Mouse (Mus musculus) adrenal gland, postnatal 36 days (tissue): Measurements from ENCODE around the gene Tns3. TPM values are rescaled to one million over a fixed set of nuclear protein-coding genes. Genes with fewer than 3 reads are reported as not detected.
A peak's percentile ranks its signal among the peaks of the same experiment; 100 is the strongest.

Experiments
- DNase-seq, 2 experiments: peaks; one replicate each; pipeline ENCODE4 v3.0.0; 2021; ENCODE audit warnings: mixed read lengths in 1 of 2
- total RNA-seq, 2 experiments: library from RNA; stranded (reverse); gene quantifications; 2 replicates each; pipeline ENCODE4 v1.2.3; 2021

Tns3 gene
- total RNA-seq, 2 experiments from 2014 or later = 46.9 to 60.6 TPM

- DNase-seq = no peak
Observed at GRCm38 (mm10) chr11:8440221-8440620, 224.1 kb downstream of the Tns3 start.

GRCm38 (mm10) chr11:8439035-8439434, 225.3 kb downstream of the Tns3 start:
- DNase-seq = peak in 1 of 2 experiments; percentile 19

- DNase-seq = no peak
Observed at GRCm38 (mm10) chr11:8438269-8438668, 226.1 kb downstream of the Tns3 start.

- DNase-seq = no peak
Observed at GRCm38 (mm10) chr11:8435101-8435500, 229.2 kb downstream of the Tns3 start.

- no peak for DNase-seq
Observed at GRCm38 (mm10) chr11:8434366-8434765, 230.0 kb downstream of the Tns3 start.

GRCm38 (mm10) chr11:8433443-8433842, 230.9 kb downstream of the Tns3 start:
- DNase-seq = no peak

- DNase-seq = no peak
Observed at GRCm38 (mm10) chr11:8432941-8433340, 231.4 kb downstream of the Tns3 start.

- DNase-seq = no peak
Observed at GRCm38 (mm10) chr11:8427660-8428059, 236.7 kb downstream of the Tns3 start.

GRCm38 (mm10) chr11:8425226-8425570, 239.1 kb downstream of the Tns3 start:
- DNase-seq = no peak

- peak; percentile 67 to 79 for DNase-seq
Observed at GRCm38 (mm10) chr11:8424342-8425225, 239.8 kb downstream of the Tns3 start.

- DNase-seq = peak; percentile 73 to 75
Observed at GRCm38 (mm10) chr11:8405225-8405899, 259.0 kb downstream of the Tns3 start.

- no peak for DNase-seq
Observed at GRCm38 (mm10) chr11:8401328-8401727, 263.0 kb downstream of the Tns3 start.

- no peak for DNase-seq
Observed at GRCm38 (mm10) chr11:8396329-8396728, 268.0 kb downstream of the Tns3 start.

GRCm38 (mm10) chr11:8391564-8391963, 272.8 kb downstream of the Tns3 start:
- DNase-seq = no peak

- peak; percentile 28 to 48 for DNase-seq
Observed at GRCm38 (mm10) chr11:8385891-8386405, 278.4 kb downstream of the Tns3 start.
